Mouse (Mus musculus) lung, adult 18-20 months (tissue): Measurements from ENCODE around the gene Orc5.
A peak's percentile ranks its signal among the peaks of the same experiment; 100 is the strongest.

Source experiments
- DNase-seq, 2 experiments: peaks; one replicate each; pipeline ENCODE4 v3.0.0; 2022; ENCODE audit warnings: mixed read lengths in 2 of 2

The Orc5 gene

GRCm38 (mm10) chr5:22550033-22550551, at the start of gene Orc5:
Orc5 (minus strand) TSS chr5:22550429.
- DNase-seq: peak; percentile 93 to 94

- DNase-seq: no peak
These were observed 46.8 kb upstream of the Orc5 start for GRCm38 (mm10) chr5:22596981-22597380.

GRCm38 (mm10) chr5:22589370-22589966, 39.2 kb upstream of the Orc5 start:
- peak in 1 of 2 experiments; percentile 1 for DNase-seq

GRCm38 (mm10) chr5:22587492-22587891, 37.3 kb upstream of the Orc5 start:
- DNase-seq: no peak

- DNase-seq: no peak
These were observed 34.3 kb upstream of the Orc5 start for GRCm38 (mm10) chr5:22584556-22584955.

- DNase-seq: no peak
These were observed 27.8 kb upstream of the Orc5 start for GRCm38 (mm10) chr5:22578011-22578410.

- DNase-seq: no peak
These were observed 24.5 kb upstream of the Orc5 start for GRCm38 (mm10) chr5:22574751-22575150.

- no peak for DNase-seq
These were observed 23.9 kb upstream of the Orc5 start for GRCm38 (mm10) chr5:22574161-22574560.

- no peak for DNase-seq
These were observed 23.5 kb upstream of the Orc5 start for GRCm38 (mm10) chr5:22573696-22574095.

GRCm38 (mm10) chr5:22572881-22573280, 22.7 kb upstream of the Orc5 start:
- DNase-seq: no peak

- no peak for DNase-seq
These were observed 22.2 kb upstream of the Orc5 start for GRCm38 (mm10) chr5:22572456-22572855.

GRCm38 (mm10) chr5:22565708-22566107, 15.5 kb upstream of the Orc5 start:
- no peak for DNase-seq

- DNase-seq: no peak
These were observed 9.6 kb upstream of the Orc5 start for GRCm38 (mm10) chr5:22559801-22560200.

- DNase-seq: no peak
These were observed 7.4 kb upstream of the Orc5 start for GRCm38 (mm10) chr5:22557491-22558113.

- DNase-seq: no peak
These were observed 6.5 kb upstream of the Orc5 start for GRCm38 (mm10) chr5:22556713-22557112.

GRCm38 (mm10) chr5:22552233-22552765, 2.1 kb upstream of the Orc5 start:
- no peak for DNase-seq

- no peak for DNase-seq
These were observed 730 bp downstream of the Orc5 start for GRCm38 (mm10) chr5:22549366-22550032.

- no peak for DNase-seq
These were observed 1.6 kb downstream of the Orc5 start for GRCm38 (mm10) chr5:22548556-22549161.

GRCm38 (mm10) chr5:22546536-22546935, 3.7 kb downstream of the Orc5 start:
- DNase-seq: no peak

- DNase-seq: no peak
These were observed 4.9 kb downstream of the Orc5 start for GRCm38 (mm10) chr5:22545305-22545704.

- no peak for DNase-seq
These were observed 7.6 kb downstream of the Orc5 start for GRCm38 (mm10) chr5:22542676-22543075.

GRCm38 (mm10) chr5:22538996-22539600, 11.1 kb downstream of the Orc5 start:
- DNase-seq: no peak

GRCm38 (mm10) chr5:22536695-22537094, 13.5 kb downstream of the Orc5 start:
- DNase-seq: no peak
